Mouse (Mus musculus) G1E (cell line): ENCODE data around the gene Tchhl1. TPM values are rescaled to one million over a fixed set of nuclear protein-coding genes. Genes with fewer than 3 reads are reported as not detected.
"Not testable (repeated sequence)": the region's sequence is repeated elsewhere in the genome, so short reads cannot be mapped to it uniquely, and the experiment has no call there.

ENCODE experiments used
- ATAC-seq: 2 replicates; pipeline ENCODE4 v1.8.0; 2016; ENCODE audit warnings: mild to moderate bottlenecking; ENCODE audit not compliant: insufficient number of reproducible peaks, poor library complexity, low FRiP score, severe bottlenecking; ENCODE audit errors: extremely low read depth
- DNase-seq: peaks from one replicate; pipeline ENCODE4 v3.0.0; 2012; ENCODE audit warnings: low spot score
- H3K27me3 ChIP-seq: 2 replicates; pipeline ENCODE4 v1.6.1; 2012; ENCODE audit warnings: mild to moderate bottlenecking, low read length, inconsistent platforms; ENCODE audit not compliant: insufficient read depth
- H3K36me3 ChIP-seq: replicated peaks from 2 replicates; pipeline ENCODE3; 2012; ENCODE audit warnings: mild to moderate bottlenecking, inconsistent platforms
- H3K4me1 ChIP-seq: 2 replicates; pipeline ENCODE4 v1.6.1; 2012; ENCODE audit warnings: low read depth, low read length, inconsistent platforms, mixed read lengths; ENCODE audit not compliant: insufficient read depth
- H3K4me3 ChIP-seq: 2 replicates; pipeline ENCODE4 v1.5.1; 2012; ENCODE audit warnings: low read depth, mild to moderate bottlenecking, inconsistent platforms, low read length, moderate library complexity, mixed read lengths
- H3K9me3 ChIP-seq: replicated peaks from 2 replicates; pipeline ENCODE4 v1.6.1; 2012; ENCODE audit warnings: inconsistent platforms
- CTCF ChIP-seq: IDR thresholded peaks from 2 replicates; pipeline ENCODE4 v1.5.1; 2012; ENCODE audit warnings: low read depth, low read length, inconsistent platforms, mixed read lengths
- GATA1 ChIP-seq: IDR thresholded peaks from 2 replicates; pipeline ENCODE4 v1.6.1; 2012; ENCODE audit warnings: borderline replicate concordance, low read length, inconsistent platforms, mixed read lengths
- GATA2 ChIP-seq: IDR thresholded peaks from 2 replicates; pipeline ENCODE4 v1.6.1; 2012; ENCODE audit warnings: low read depth, low read length, inconsistent platforms, borderline replicate concordance
- POLR2AphosphoS5 ChIP-seq: IDR thresholded peaks from 2 replicates; pipeline ENCODE4 v1.6.1; 2012; ENCODE audit warnings: low read depth, low read length, inconsistent platforms; ENCODE audit not compliant: insufficient replicate concordance
- TAL1 ChIP-seq: conservative IDR thresholded peaks from 2 replicates; pipeline ENCODE4 v1.6.1; 2012; ENCODE audit warnings: low read depth, low read length, inconsistent platforms, mixed read lengths
- polyA plus RNA-seq: library from polyadenylated mRNA; stranded (reverse); fragments of >175 nt; gene quantifications from 2 replicates; pipeline ENCODE4 v1.2.3, GENCODE M21; 2012
- total RNA-seq, 2 experiments: library from RNA; stranded (forward) in 1 of 2; stranded (reverse) in 1 of 2; fragments of 200-1000 nt in 1 of 2; fragments of >200 nt in 1 of 2; fragmentation: Nextera tagmentation in 1 of 2; gene quantifications; 2 replicates each; pipeline ENCODE4 v1.2.3; 2014 to 2017

Tchhl1 gene
- total and polyA plus RNA-seq, 3 experiments: 0.33 TPM; not detected in 2

GRCm38 (mm10) chr3:93481982-93482616, 13.5 kb downstream of the Tchhl1 start:
- TF ChIP-seq TAL1 (no peak), GATA2 (no peak), POLR2AphosphoS5 (no peak), CTCF (no peak), GATA1 (no peak)
- DNase-seq (no peak), ATAC-seq (no peak)

DNA sequence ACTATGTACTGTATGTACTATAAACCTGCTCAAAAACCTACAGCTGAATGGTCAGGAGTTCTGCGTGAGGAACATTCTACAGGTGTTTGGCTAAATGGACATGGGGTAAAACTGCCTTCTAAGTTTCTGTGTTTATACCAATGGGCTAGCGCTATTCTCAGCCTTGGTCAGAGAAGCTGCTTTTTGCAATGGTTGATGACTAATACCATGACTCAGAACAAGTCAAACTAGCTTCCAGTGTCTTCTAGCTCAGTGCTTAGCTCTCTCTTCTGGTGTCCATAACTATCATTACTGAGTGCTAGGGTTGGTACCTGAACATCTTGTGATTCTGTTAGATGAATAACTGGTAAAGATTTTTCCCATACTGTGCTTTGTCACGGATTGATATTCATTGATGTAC, 17.1 kb downstream of the Tchhl1 start:
- ATAC-seq: no peak

More at GRCm38 (mm10) chr3:93481982-93482616, 13.5 kb downstream of the Tchhl1 start:
- Histone ChIP-seq H3K9me3 (peaks cover 12% of the 10 kb centered on the region; the same call in 1 of the 2 replicates), H3K36me3 (no peaks in the 10 kb centered on the region), H3K4me3 (no peak overlapping the region), H3K4me1 (no peaks in the 10 kb centered on the region), H3K27me3 (no peaks in the 10 kb centered on the region)

DNA sequence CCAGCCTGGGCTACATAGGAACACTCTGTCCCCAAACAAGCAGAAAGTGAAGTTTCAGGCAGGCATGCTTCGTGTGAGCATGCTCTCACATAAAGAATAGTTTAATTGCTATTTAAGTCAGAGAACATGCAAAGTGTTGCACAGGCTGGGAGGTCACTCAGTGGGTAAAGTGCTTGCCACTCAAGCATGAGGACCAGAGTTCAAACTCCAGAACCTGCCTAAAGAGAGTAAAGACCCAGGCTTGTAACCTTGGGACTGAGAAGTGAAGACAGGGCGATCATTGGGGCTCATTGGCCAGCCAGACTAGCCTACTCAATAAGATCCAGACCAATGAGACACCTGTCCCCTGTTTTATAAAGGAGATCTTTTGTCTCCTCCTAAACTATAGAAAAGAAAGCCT, 20.0 kb downstream of the Tchhl1 start:
- TF ChIP-seq CTCF (no peak), TAL1 (no peak), GATA1 (no peak), POLR2AphosphoS5 (no peak), GATA2 (no peak)

More for the DNA sequence above, 17.1 kb downstream of the Tchhl1 start:
- Histone ChIP-seq H3K27me3 (no peaks in the 10 kb centered on the region), H3K4me3 (no peak overlapping the region), H3K9me3 (peaks cover 9% of the 10 kb centered on the region; the same call in 1 of the 2 replicates), H3K36me3 (no peaks in the 10 kb centered on the region), H3K4me1 (no peaks in the 10 kb centered on the region)
- DNase-seq: no peak
- no peak for TF ChIP-seq GATA1
- TF ChIP-seq CTCF: no peak
- no peak for TF ChIP-seq POLR2AphosphoS5
- TF ChIP-seq GATA2: no peak
- no peak for TF ChIP-seq TAL1

GRCm38 (mm10) chr3:93492176-93492575, 23.6 kb downstream of the Tchhl1 start:
- ATAC-seq: no peak
- Histone ChIP-seq H3K4me1 (no peaks in the 10 kb centered on the region), H3K9me3 (peaks cover 4% of the 10 kb centered on the region; the same call in 1 of the 2 replicates), H3K27me3 (no peaks in the 10 kb centered on the region), H3K4me3 (no peak overlapping the region), H3K36me3 (no peaks in the 10 kb centered on the region)
- no peak for TF ChIP-seq CTCF
- DNase-seq: no peak

More for the DNA sequence above, 20.0 kb downstream of the Tchhl1 start:
- Histone ChIP-seq H3K36me3 (no peaks in the 10 kb centered on the region), H3K4me3 (no peak overlapping the region), H3K9me3 (peaks cover 4% of the 10 kb centered on the region; the same call in 1 of the 2 replicates), H3K27me3 (no peaks in the 10 kb centered on the region), H3K4me1 (no peaks in the 10 kb centered on the region)
- ATAC-seq (no peak), DNase-seq (no peak)

DNA sequence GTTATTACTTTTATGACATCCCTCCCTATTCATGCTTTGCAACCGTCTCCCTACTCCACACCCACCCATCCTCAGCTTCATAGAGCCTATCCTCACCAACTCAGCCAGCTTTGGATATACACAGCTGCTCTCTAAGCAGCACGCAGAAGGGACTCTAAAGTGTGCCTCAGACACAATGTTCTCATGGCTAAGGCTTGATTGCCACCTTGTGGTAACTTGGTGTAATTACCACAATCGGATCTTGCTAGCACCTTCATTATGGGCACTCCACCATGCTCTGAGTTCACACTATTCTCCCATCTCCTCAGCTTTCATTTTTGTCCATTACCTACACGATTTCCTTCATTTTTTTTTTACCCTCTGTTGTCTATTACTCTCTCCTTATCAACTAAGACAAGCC, 25.4 kb downstream of the Tchhl1 start:
- no peak for TF ChIP-seq GATA2
- no peak for TF ChIP-seq TAL1
- no peak for TF ChIP-seq GATA1
- TF ChIP-seq CTCF: peak; percentile 39; the same call in 1 of the 2 replicates
- no peak for TF ChIP-seq POLR2AphosphoS5
- no peaks in the 10 kb centered on the region for H3K4me1 ChIP-seq
- ATAC-seq: peak; percentile 57
- H3K9me3 ChIP-seq: no peaks in the 10 kb centered on the region
- H3K27me3 ChIP-seq: no peaks in the 10 kb centered on the region
- no peak for DNase-seq
- H3K36me3 ChIP-seq: no peaks in the 10 kb centered on the region
- H3K4me3 ChIP-seq: no peak overlapping the region

GRCm38 (mm10) chr3:93494774-93495173, 26.2 kb downstream of the Tchhl1 start:
- DNase-seq: not testable (repeated sequence)

DNA sequence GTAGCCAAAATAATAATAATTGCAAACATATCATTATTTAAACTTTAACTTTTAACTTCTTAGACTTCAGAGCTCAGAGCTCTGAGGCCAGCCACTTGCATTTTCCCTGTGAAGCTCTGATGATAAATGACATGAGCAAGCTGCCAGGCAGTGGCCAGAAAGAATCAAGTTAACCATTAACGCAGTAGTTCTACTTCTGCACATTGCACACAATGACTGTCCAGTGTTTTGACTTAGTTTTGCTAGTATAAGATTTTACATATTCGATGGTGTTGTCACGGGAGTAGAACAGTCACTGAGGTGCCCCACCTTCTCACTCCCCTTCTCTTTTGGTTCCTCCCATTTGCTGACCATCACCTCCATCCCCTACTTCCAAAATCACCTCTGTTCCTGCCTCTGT, 28.6 kb downstream of the Tchhl1 start:
- ATAC-seq (no peak), DNase-seq (no peak)
- Histone ChIP-seq H3K27me3 (no peaks in the 10 kb centered on the region), H3K4me1 (no peaks in the 10 kb centered on the region), H3K36me3 (no peaks in the 10 kb centered on the region), H3K9me3 (no peaks in the 10 kb centered on the region), H3K4me3 (no peak overlapping the region)
- TF ChIP-seq CTCF: no peak
- no peak for TF ChIP-seq GATA2
- TF ChIP-seq POLR2AphosphoS5: no peak
- no peak for TF ChIP-seq GATA1
- no peak for TF ChIP-seq TAL1

More at GRCm38 (mm10) chr3:93494774-93495173, 26.2 kb downstream of the Tchhl1 start:
- not testable (repeated sequence) for H3K36me3 ChIP-seq, ATAC-seq, H3K4me3 ChIP-seq, H3K4me1 ChIP-seq, H3K27me3 ChIP-seq, H3K9me3 ChIP-seq
